Mouse (Mus musculus) adrenal gland, postnatal 36 days (tissue): ENCODE measurements around the gene Kmt2d. TPM values are rescaled to one million over a fixed set of nuclear protein-coding genes. Genes with fewer than 3 reads are reported as not detected.

ENCODE experiments used
- DNase-seq, 2 experiments: peaks; one replicate each; pipeline ENCODE4 v3.0.0; 2021; ENCODE audit warnings: mixed read lengths in 1 of 2
- total RNA-seq, 2 experiments: library from RNA; stranded (reverse); gene quantifications; 2 replicates each; pipeline ENCODE4 v1.2.3; 2021

Gene Kmt2d
- total RNA-seq, 2 experiments from 2014 or later, result 52.1 to 79.5 TPM

GRCm38 (mm10) chr15:98887526-98887925 lies 16.5 kb upstream of the Kmt2d start:
- DNase-seq, result no peak

GRCm38 (mm10) chr15:98886667-98887387 lies 15.8 kb upstream of the Kmt2d start:
- no peak for DNase-seq

GRCm38 (mm10) chr15:98884106-98884505 lies 13.1 kb upstream of the Kmt2d start:
- no peak for DNase-seq

- peak; percentile 34 to 53 for DNase-seq
Observed at GRCm38 (mm10) chr15:98883661-98884060, 12.7 kb upstream of the Kmt2d start.

- DNase-seq, result no peak
Observed at GRCm38 (mm10) chr15:98881656-98882008, 10.6 kb upstream of the Kmt2d start.

- DNase-seq, result peak; percentile 93 to 95
Observed at GRCm38 (mm10) chr15:98880978-98881655, 10.1 kb upstream of the Kmt2d start.

GRCm38 (mm10) chr15:98877331-98877730 lies 6.3 kb upstream of the Kmt2d start:
- DNase-seq, result peak; percentile 55 to 77

- DNase-seq, result peak; percentile 92 to 94
Observed at GRCm38 (mm10) chr15:98871916-98872888, 1.2 kb upstream of the Kmt2d start.

GRCm38 (mm10) chr15:98870179-98871069 lies 580 bp downstream of the Kmt2d start:
- DNase-seq, result peak; percentile 41 to 61

- no peak for DNase-seq
Observed at GRCm38 (mm10) chr15:98869342-98870178, 1.4 kb downstream of the Kmt2d start.

- no peak for DNase-seq
Observed at GRCm38 (mm10) chr15:98868346-98869063, 2.5 kb downstream of the Kmt2d start.

- DNase-seq, result peak; percentile 56 to 78
Observed at GRCm38 (mm10) chr15:98867321-98867720, 3.7 kb downstream of the Kmt2d start.

- DNase-seq, result no peak
Observed at GRCm38 (mm10) chr15:98866501-98866900, 4.5 kb downstream of the Kmt2d start.

- no peak for DNase-seq
Observed at GRCm38 (mm10) chr15:98865771-98866170, 5.2 kb downstream of the Kmt2d start.

- no peak for DNase-seq
Observed at GRCm38 (mm10) chr15:98864951-98865350, 6.1 kb downstream of the Kmt2d start.

- no peak for DNase-seq
Observed at GRCm38 (mm10) chr15:98863451-98863958, 7.5 kb downstream of the Kmt2d start.

GRCm38 (mm10) chr15:98861701-98862410 lies 9.1 kb downstream of the Kmt2d start:
- no peak for DNase-seq

GRCm38 (mm10) chr15:98860921-98861320 lies 10.1 kb downstream of the Kmt2d start:
- no peak for DNase-seq
